Mouse (Mus musculus) embryonic fibroblast, embryonic 13.5 days (primary cell): ENCODE data around the gene Uba1.

Experiments
- CTCF ChIP-seq: IDR thresholded peaks from 2 replicates; pipeline ENCODE4 v1.5.1; 2011; ENCODE audit warnings: mild to moderate bottlenecking, control low read depth, low read length, moderate library complexity, borderline replicate concordance; ENCODE audit not compliant: insufficient read depth
- POLR2A ChIP-seq: IDR thresholded peaks from 2 replicates; pipeline ENCODE4 v1.6.1; 2011; ENCODE audit warnings: low read depth, mild to moderate bottlenecking, control low read depth, low read length, moderate library complexity

DNA sequence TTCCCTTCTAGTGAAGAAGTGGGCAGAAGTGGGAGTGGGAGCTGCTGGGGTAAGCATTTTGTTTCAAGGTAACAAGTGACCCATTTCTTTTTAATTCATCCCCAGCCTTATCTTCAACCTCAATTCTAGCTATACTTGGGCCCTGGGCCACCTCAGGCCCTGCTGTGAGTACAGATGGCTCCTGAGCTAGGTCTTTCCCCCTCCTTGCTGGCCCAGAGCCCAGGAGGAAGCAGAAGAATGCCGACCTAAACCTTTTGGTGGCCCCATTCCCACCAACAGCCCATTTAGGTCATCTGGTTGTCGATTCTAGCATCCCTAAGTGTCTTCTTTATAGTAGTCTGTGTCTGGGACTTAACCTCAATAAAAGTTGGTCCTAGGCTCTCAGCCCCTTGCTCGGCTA, 33.4 kb downstream of the Uba1 start:
- TF ChIP-seq CTCF, result no peak
- TF ChIP-seq POLR2A, result no peak
